Comparison of ENCODE assay signal across 18 mouse cellular contexts in genomic region chrX:167330993-167331392, GRCm38 (mm10).
"Had no signal": no experiment of that assay in that cellular context is flagged by ENCODE, and none has a peak within 500 bp of the region (broad histone marks: within the 10 kb centered on the region; RNA-seq: fewer than 3 reads in every experiment).

No protein-coding gene starts in this region.

- H3K36me3 ChIP-seq: limb, embryonic 12.5 days; limb, embryonic 15.5 days; neural tube, embryonic 12.5 days; neural tube, embryonic 15.5 days had no signal

- ATAC-seq: liver, postnatal 0 days; lung, postnatal 0 days had no signal

- H3K4me1 ChIP-seq: limb, embryonic 12.5 days; limb, embryonic 15.5 days; neural tube, embryonic 12.5 days; neural tube, embryonic 15.5 days had no signal

- H3K27ac ChIP-seq: limb, embryonic 12.5 days; limb, embryonic 15.5 days; liver, embryonic 14.5 days; neural tube, embryonic 12.5 days; neural tube, embryonic 15.5 days; stomach, postnatal 0 days had no signal

- H3K4me3 ChIP-seq: limb, embryonic 12.5 days; limb, embryonic 15.5 days; neural tube, embryonic 12.5 days; neural tube, embryonic 15.5 days had no signal

- H3K27me3 ChIP-seq: neural tube, embryonic 12.5 days had no signal

- DNase-seq: kidney, adult 18-20 months; kidney, adult 9 months; kidney, postnatal 14 days; kidney, postnatal 4 days; left cerebral cortex, postnatal 4 days; liver, postnatal 0 days; lung, embryonic 14.5 days; midbrain, embryonic 14.5 days; right cerebral cortex, adult 18-20 months; right cerebral cortex, postnatal 14 days; right cerebral cortex, postnatal 4 days had no signal
